Mouse (Mus musculus) ES-E14 (cell line): ENCODE measurements around the gene Pced1b. TPM values are rescaled to one million over a fixed set of nuclear protein-coding genes. Genes with fewer than 3 reads are reported as not detected.
"Not testable (repeated sequence)": the region's sequence is repeated elsewhere in the genome, so short reads cannot be mapped to it uniquely, and the experiment has no call there.

Source experiments
- DNase-seq: peaks from one replicate; pipeline ENCODE4 v3.0.0-alpha.2; 2013; ENCODE audit warnings: low read depth, low spot score
- H3K27ac ChIP-seq: 2 replicates; pipeline ENCODE4 v1.5.1; 2012; ENCODE audit warnings: low read depth, mild to moderate bottlenecking, low read length, moderate library complexity, mixed read lengths; ENCODE audit not compliant: poor library complexity, insufficient read depth, severe bottlenecking
- H3K36me3 ChIP-seq: 2 replicates; pipeline ENCODE4 v1.6.1; 2012; ENCODE audit warnings: mild to moderate bottlenecking, low read length, moderate library complexity, mixed read lengths; ENCODE audit not compliant: control insufficient read depth, poor library complexity, insufficient read depth, severe bottlenecking
- H3K4me1 ChIP-seq, 2 experiments: fragments of 150-350 bp in 1 of 2; sonication (generic) in 1 of 2; 2 replicates each; pipeline ENCODE4 v1.6.1; 2012; ENCODE audit warnings: low read length in 2 of 2, mild to moderate bottlenecking in 1 of 2, mixed read lengths in 1 of 2; ENCODE audit not compliant: control insufficient read depth in 2 of 2, insufficient read depth in 2 of 2, poor library complexity in 1 of 2
- H3K4me3 ChIP-seq, 2 experiments: fragments of 150-350 bp in 1 of 2; sonication (generic) in 1 of 2; 2 replicates each; pipeline ENCODE4 v1.5.1; 2012; ENCODE audit warnings: low read length in 2 of 2, low read depth in 1 of 2, mild to moderate bottlenecking in 1 of 2, mixed read lengths in 1 of 2; ENCODE audit not compliant: insufficient read depth in 1 of 2, poor library complexity in 1 of 2, severe bottlenecking in 1 of 2
- H3K9ac ChIP-seq: 2 replicates; pipeline ENCODE4 v1.6.1; 2012; ENCODE audit warnings: low read depth, mild to moderate bottlenecking, low read length, mixed read lengths; ENCODE audit not compliant: poor library complexity, insufficient read depth, severe bottlenecking
- H3K9me3 ChIP-seq: fragments of 150-350 bp; sonication (generic); 2 replicates; pipeline ENCODE4 v1.6.1; 2012; ENCODE audit warnings: low read depth, mild to moderate bottlenecking, low read length; ENCODE audit not compliant: control insufficient read depth, insufficient read depth
- CHD2 ChIP-seq: IDR thresholded peaks from 2 replicates; pipeline ENCODE4 v1.6.1; 2014; ENCODE audit warnings: mild to moderate bottlenecking, low read depth, low read length, inconsistent platforms
- HCFC1 ChIP-seq: IDR thresholded peaks from 2 replicates; pipeline ENCODE4 v1.6.1; 2012; ENCODE audit warnings: low read length, inconsistent platforms, borderline replicate concordance; ENCODE audit not compliant: insufficient read depth
- MAFK ChIP-seq: IDR thresholded peaks from 2 replicates; pipeline ENCODE4 v1.6.1; 2014; ENCODE audit warnings: mild to moderate bottlenecking, low read depth, low read length, inconsistent platforms; ENCODE audit not compliant: insufficient read depth
- ZC3H11A ChIP-seq: IDR thresholded peaks from 2 replicates; pipeline ENCODE4 v1.6.1; 2012; ENCODE audit warnings: low read depth, mild to moderate bottlenecking, inconsistent platforms, low read length, borderline replicate concordance
- ZNF384 ChIP-seq: IDR thresholded peaks from 2 replicates; pipeline ENCODE4 v1.6.1; 2012; ENCODE audit warnings: low read depth, low read length, inconsistent platforms
- in situ Hi-C, 2 experiments: fragments of 600-800 bp; cut with MboI; formaldehyde crosslinking; loops; one replicate each; pipeline ENCODE4 v1.15.1; 2025; ENCODE audit warnings: low sequenced_read_pairs in 2 of 2, inconsistent platforms in 1 of 2; ENCODE audit not compliant: unreplicated experiment in 2 of 2
- total RNA-seq: library from RNA; depleted of rRNA; stranded (reverse); fragments of 300-350 nt; gene quantifications from 2 replicates; pipeline ENCODE4 v1.2.3, GENCODE M21; 2012

Pced1b gene
- total RNA-seq, 1 experiment: 29.0 TPM

DNA sequence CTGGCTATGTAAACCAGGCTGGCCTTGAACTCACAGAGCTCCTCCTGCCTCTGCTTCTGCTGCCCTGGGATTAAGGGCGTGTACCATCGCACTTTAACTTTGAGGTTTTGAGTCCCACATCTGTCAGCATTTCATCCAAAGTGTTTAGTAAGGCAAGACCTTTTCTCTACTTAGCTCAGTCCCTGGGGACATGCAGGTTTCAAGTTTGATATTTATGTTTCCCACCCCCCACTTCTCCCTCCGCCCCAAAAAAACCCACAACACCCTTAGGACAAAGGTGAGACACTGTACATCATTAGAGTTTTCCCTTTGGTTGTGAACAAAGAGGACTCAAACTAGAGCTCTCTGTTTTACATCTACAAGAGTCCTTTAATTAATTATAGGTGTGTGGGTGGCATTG lies 135.7 kb downstream of the Pced1b start:
- DNase-seq: no peak
- in situ Hi-C loops: no loop called here
- Histone ChIP-seq H3K9me3 (no peaks in the 10 kb centered on the region), H3K4me3 (no peak overlapping the region), H3K36me3 (peaks cover 32% of the 10 kb centered on the region), H3K27ac (no peak overlapping the region; the same call in 1 of the 2 replicates), H3K4me1 (peaks cover 9 to 15% of the 10 kb centered on the region in 2 experiments), H3K9ac (no peak overlapping the region)
- TF ChIP-seq MAFK (no peak), ZC3H11A (no peak), ZNF384 (no peak), CHD2 (no peak), HCFC1 (no peak)

DNA sequence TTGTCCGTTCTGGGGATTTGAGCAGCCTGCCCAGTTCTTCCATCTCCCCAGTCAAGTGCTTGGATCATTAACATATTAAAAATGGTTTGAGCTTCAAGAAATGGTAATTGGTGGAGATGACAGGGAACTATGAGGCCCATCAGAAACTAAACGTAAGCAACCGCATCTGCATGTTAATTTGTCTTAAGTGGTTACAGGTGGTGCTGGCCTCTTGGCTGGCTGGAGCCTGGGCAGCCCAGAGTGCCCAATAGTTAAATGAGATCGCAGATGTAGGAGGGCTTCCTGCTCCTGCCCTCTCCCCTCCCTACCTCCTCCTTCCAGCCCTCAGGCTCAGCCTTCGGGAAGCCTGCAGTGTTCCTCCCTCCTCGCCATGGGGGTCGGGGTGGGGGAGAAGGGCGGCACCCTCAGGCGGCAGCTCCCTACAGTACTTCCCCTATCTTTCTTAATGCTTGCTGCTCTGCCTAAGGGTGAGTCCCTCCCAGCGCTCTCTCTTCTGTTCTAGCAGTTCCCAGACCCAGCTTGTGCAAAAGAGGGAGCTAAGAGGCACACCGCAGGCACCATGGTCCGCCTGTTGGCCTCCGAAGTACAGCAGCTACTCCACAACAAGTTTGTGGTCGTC lies 136.7 kb downstream of the Pced1b start:
- in situ Hi-C loops: no loop called here
- Histone ChIP-seq H3K27ac (peak overlapping the region; percentile 88), H3K9me3 (no peaks in the 10 kb centered on the region), H3K4me1 (peaks cover 9 to 16% of the 10 kb centered on the region in 2 experiments; a peak in 3 of 4 replicates), H3K4me3 (peak overlapping the region; percentile 28 to 79; a peak in 3 of 4 replicates), H3K9ac (peak overlapping the region; percentile 58), H3K36me3 (peaks cover 32% of the 10 kb centered on the region)
- TF ChIP-seq ZNF384 (no peak), ZC3H11A (no peak), HCFC1 (no peak)
- DNase-seq: peak; percentile 85

DNA sequence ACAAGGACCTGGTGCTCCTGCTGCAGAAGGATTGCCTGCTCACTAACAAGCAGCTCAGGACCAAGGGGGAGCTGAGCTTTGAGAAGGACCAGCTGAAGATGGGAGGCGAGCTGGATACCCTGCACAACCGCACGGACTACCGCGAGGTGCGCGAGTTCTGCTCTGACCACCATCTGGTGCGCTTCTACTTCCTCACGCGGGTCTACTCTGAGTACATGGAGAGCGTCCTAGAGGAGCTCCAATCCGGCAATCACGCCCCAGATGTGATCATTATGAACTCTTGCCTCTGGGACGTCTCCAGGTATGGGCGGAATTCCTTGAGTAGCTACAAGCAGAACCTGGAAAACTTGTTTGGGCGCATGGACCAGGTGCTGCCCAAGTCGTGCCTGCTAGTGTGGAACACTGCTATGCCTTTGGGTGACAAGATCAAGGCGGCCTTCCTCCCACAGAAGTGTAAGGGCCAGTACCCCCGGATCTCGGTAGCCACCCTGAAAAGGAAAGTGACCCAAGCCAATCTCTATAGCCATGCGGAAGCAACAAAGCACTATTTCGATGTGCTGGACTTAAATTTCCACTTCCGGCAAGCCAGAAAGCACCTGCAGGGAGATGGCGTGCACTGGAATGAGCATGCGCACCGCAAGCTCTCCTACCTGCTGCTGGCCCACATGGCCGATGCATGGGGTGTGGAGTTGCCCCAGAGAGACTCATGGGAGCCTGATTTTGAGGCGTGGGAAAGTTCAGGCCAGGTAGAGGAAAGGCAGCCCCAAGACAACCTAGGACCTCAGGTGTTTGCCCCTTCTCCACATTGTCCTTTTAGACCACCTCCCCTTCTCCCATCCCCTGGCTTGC lies 137.5 kb downstream of the Pced1b start:
- H3K4me1 ChIP-seq: peaks cover 6 to 15% of the 10 kb centered on the region in 2 experiments; a peak in 3 of 4 replicates
- TF ChIP-seq ZNF384 (no peak), MAFK (no peak), CHD2 (peak; percentile 60; the same call in 1 of the 2 replicates), ZC3H11A (no peak), HCFC1 (no peak)
- peak overlapping the region; percentile 88 for H3K27ac ChIP-seq
- H3K9me3 ChIP-seq: no peaks in the 10 kb centered on the region
- in situ Hi-C loops: no loop called here
- H3K9ac ChIP-seq: peak overlapping the region; percentile 58
- H3K4me3 ChIP-seq: peak overlapping the region; percentile 28 to 79
- no peak for DNase-seq
- H3K36me3 ChIP-seq: peaks cover 32% of the 10 kb centered on the region

DNA sequence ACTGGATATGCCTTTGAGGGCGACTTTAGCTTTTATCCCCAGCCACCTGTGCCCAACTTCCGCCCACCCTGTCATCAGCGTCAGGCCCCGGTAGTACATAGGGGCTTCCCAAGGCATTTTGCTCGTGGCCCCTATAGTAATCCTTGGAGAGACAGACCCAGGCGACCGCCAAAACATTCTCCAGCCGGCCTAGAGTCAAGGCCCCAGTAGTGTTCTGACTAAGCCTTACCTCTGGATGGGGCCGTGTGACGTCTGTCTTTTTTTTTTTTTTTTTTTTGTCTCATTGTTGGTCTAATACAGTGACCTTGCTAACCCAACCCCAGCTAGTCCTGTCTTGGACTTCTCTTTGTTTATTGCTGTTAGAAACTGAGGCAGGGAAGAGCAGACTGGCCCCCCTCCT lies 138.3 kb downstream of the Pced1b start:
- peak overlapping the region; percentile 58; the same call in 1 of the 2 replicates for H3K9ac ChIP-seq
- H3K4me3 ChIP-seq: peak overlapping the region; percentile 8 to 79; a peak in 3 of 4 replicates
- H3K9me3 ChIP-seq, in situ Hi-C loops, DNase-seq: not testable (repeated sequence)
- H3K36me3 ChIP-seq: peaks cover 29% of the 10 kb centered on the region
- H3K27ac ChIP-seq: peak overlapping the region; percentile 88; the same call in 1 of the 2 replicates
- H3K4me1 ChIP-seq: peaks cover 9 to 13% of the 10 kb centered on the region in 2 experiments
